Mouse (Mus musculus): ENCODE measurements around the gene Tcn2. TPM values are rescaled to one million over a fixed set of nuclear protein-coding genes. Genes with fewer than 3 reads are reported as not detected.
"Not testable (repeated sequence)": the region's sequence is repeated elsewhere in the genome, so short reads cannot be mapped to it uniquely, and the experiment has no call there.

The Tcn2 gene
- polyA plus RNA-seq, 1 experiment from 2014 or later: 14.8 TPM

DNA sequence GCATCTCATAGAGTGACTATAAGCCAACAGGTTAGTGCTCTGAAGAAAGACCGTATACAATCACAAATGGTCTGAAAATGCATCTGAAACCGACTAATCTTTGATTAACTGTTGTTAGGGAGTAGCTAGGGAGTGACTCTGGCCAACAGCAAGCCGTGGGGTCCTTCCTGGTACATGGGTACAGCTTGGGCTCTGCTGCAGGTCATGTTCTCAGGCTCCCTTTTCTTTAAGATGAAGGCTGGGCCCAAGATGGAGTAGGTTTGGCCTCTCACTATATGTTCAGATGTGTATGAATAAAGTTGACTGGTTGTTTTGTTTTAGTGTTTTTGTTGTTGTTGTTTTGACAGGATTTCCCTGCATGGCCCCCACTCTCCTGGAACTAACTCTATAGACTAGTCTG is 29.8 kb upstream of the Tcn2 start:
- Histone ChIP-seq H3K9ac (no peak overlapping the region), H3K36me3 (peaks cover 3% of the 10 kb centered on the region), H3K27me3 (peaks cover 3% of the 10 kb centered on the region; the same call in 1 of the 2 replicates), H3K4me2 (no peak overlapping the region), H3K9me3 (replicated peaks) (no peaks in the 10 kb centered on the region), H3K4me1 (replicated peaks) (peaks cover 33% of the 10 kb centered on the region), H3K27ac (no peak overlapping the region), H3K4me3 (replicated peaks) (no peak overlapping the region)
- 46% methylated on average over 3 of the region's 3 CpGs for WGBS (ENCODE audit: insufficient replicate concordance)
- DNase-seq: no peak
- no peak for ATAC-seq (ENCODE audit: low read depth)

DNA sequence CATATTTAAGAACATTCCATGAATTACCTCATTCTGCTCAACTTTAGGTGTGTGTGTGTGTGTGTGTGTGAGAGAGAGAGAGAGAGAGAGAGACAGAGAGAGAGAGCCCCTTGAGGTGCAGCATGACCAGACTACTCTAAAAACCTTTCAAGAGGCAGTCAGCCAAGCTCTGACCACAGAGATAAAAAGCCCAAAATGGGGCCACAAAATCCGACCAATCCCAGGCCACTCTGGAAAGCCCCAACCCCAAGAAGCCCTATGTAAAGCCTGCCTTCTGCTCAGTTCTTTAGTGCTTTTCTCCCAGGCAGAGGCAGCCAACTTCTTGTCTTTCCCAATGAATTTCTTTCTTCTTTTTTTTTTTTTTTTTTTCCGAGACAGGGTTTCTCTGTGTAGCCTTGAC is 28.9 kb upstream of the Tcn2 start:
- H3K27me3 ChIP-seq: peaks cover 3% of the 10 kb centered on the region; the same call in 1 of the 2 replicates
- H3K4me3 ChIP-seq (replicated peaks): no peak overlapping the region
- ATAC-seq (ENCODE audit: low read depth): no peak
- peaks cover 25% of the 10 kb centered on the region for H3K4me1 ChIP-seq (replicated peaks)
- H3K4me2 ChIP-seq: no peak overlapping the region
- no peaks in the 10 kb centered on the region for H3K36me3 ChIP-seq
- DNase-seq: no peak
- 23% methylated on average over 2 of the region's 2 CpGs for WGBS (ENCODE audit: insufficient replicate concordance)
- H3K9ac ChIP-seq: no peak overlapping the region
- no peaks in the 10 kb centered on the region for H3K9me3 ChIP-seq (replicated peaks)
- no peak overlapping the region for H3K27ac ChIP-seq

DNA sequence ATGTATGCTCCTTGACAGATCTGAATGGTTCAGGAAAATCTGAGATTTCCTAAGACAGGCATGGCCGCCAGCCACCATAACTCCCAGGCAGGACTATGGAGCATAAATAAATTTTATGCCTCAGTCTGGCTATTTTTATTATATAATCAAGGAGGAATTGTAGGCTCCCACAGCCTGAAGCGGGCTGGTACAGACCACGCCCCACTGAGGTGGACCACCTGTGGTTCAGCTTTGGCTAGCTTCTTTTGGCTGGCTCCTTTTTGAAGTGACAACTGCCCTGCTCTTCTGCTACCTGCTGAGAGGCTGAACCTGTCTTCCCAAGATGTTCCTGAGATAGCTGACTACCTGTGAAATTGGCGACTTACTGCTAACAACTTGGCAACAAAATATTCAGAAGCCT is 23.4 kb upstream of the Tcn2 start:
- not testable (repeated sequence) for H3K9me3 ChIP-seq (replicated peaks); H3K27me3 ChIP-seq; H3K4me1 ChIP-seq (replicated peaks); H3K27ac ChIP-seq; H3K4me2 ChIP-seq; DNase-seq; H3K4me3 ChIP-seq (replicated peaks); H3K9ac ChIP-seq; ATAC-seq (ENCODE audit: low read depth); H3K36me3 ChIP-seq
- 66% methylated on average over 4 of the region's 4 CpGs for WGBS (ENCODE audit: insufficient replicate concordance)

DNA sequence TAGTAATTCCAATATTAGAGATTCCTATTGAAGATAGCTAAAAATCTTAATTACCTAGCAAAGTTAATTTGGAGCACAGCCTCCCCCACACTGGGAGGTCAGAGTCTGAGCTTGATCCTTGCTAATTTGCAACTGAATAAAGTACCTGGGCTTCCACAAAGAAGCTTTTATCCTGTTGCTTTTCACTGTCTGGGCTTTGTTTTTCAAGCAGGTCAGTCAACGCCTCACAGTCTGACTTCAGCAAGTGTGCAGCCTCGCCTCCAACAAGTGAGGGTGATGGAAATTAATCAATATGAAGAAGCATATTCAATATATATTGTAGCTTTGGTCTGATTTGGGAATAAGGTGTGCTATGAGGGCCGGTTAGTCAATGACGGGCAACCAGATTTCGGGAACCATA is 22.9 kb upstream of the Tcn2 start:
- not testable (repeated sequence) for H3K4me3 ChIP-seq (replicated peaks); H3K9ac ChIP-seq; DNase-seq; H3K27me3 ChIP-seq; H3K4me1 ChIP-seq (replicated peaks); H3K36me3 ChIP-seq; H3K27ac ChIP-seq; H3K4me2 ChIP-seq; ATAC-seq (ENCODE audit: low read depth); H3K9me3 ChIP-seq (replicated peaks)
- WGBS (ENCODE audit: insufficient replicate concordance): 71% methylated on average over 5 of the region's 5 CpGs

DNA sequence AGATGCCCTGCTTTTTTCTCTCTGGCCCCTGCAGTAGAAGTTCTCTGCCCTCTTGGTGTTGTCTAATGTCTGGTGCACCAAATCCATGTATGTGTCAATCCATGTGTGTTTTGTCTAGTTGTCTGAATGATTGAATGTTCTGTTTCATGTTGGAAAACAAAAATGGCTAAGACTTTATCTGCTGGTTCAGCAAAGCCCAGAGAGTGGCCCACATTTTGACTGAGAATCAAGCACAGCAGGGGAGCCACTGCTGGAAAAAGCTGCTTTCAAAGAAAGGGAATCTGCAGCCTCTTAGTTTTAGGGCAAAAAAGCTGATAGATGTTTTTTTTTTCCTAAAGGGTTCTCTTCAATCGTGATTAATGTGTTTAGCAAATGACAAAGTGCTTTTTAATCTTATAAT is 14.4 kb upstream of the Tcn2 start:
- no peaks in the 10 kb centered on the region for H3K4me1 ChIP-seq (replicated peaks)
- H3K9ac ChIP-seq: no peak overlapping the region
- no peak overlapping the region for H3K4me2 ChIP-seq
- H3K9me3 ChIP-seq (replicated peaks): no peaks in the 10 kb centered on the region
- no peak overlapping the region for H3K4me3 ChIP-seq (replicated peaks)
- DNase-seq (no peak), ATAC-seq (ENCODE audit: low read depth) (no peak)
- 9% methylated on average over 1 of the region's 1 CpGs for WGBS (ENCODE audit: insufficient replicate concordance)
- H3K27ac ChIP-seq: no peak overlapping the region
- no peaks in the 10 kb centered on the region for H3K36me3 ChIP-seq
- H3K27me3 ChIP-seq: peaks cover 15% of the 10 kb centered on the region

DNA sequence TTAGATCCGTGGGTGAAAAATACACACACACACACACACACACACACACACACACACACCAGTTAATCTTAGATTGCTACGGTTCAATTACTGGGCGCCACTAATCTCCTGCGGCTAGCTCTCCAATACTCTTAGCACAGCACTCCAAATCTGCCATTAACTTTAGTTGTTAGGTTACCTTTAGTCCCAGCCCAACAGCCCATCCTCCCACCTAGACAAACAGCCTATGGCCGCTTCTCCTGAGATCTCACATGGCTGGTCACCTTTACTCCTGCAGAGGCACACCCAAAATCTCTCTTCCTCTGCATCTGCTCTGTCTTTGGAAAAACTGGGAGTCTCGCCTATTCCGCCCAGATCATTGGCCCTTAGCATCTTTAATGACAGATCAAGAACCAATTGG is 9.4 kb upstream of the Tcn2 start:
- H3K4me1 ChIP-seq (replicated peaks): no peaks in the 10 kb centered on the region
- ATAC-seq (ENCODE audit: low read depth) (no peak), DNase-seq (no peak)
- H3K27me3 ChIP-seq: peaks cover 18% of the 10 kb centered on the region
- no peaks in the 10 kb centered on the region for H3K36me3 ChIP-seq
- H3K9me3 ChIP-seq (replicated peaks): no peaks in the 10 kb centered on the region
- H3K4me2 ChIP-seq: no peak overlapping the region
- WGBS (ENCODE audit: insufficient replicate concordance): 71% methylated on average over 7 of the region's 7 CpGs
- no peak overlapping the region for H3K4me3 ChIP-seq (replicated peaks)
- H3K9ac ChIP-seq: no peak overlapping the region
- no peak overlapping the region for H3K27ac ChIP-seq

DNA sequence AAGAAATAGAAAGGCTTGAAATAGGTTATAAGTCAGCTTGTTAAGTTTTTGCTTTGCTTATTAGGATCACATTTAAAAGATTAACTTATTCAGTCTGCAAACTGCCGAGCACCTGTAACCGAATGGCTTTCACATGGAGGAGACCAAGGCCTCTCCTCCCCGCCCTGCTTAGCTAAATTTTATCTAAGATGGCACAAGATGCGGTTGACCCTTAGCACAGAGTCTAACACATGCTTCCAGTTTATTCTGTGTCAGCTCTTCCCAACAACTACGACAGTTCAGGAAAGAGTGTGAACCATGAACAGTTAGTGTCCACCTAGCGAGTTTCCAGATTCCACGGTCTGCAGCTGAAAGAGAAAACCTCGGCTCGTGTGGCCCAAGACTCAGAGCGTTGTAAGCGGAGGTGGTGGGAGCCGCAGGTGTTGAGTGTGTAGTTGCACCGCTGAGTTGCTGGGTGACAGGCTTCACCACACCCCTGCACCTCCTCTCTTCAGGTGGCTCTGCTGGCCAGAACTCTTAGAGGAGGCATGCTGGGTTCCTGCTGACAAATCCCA is 5.4 kb upstream of the Tcn2 start:
- H3K27me3 ChIP-seq: 0 out of 2 replicates have a peak, but pooled peaks cover 5% of the 10 kb centered on the region
- H3K4me1 ChIP-seq (replicated peaks): 0 out of 2 replicates have a peak, but pooled peaks cover 3% of the 10 kb centered on the region
- H3K4me3 ChIP-seq (replicated peaks): no peak overlapping the region
- H3K27ac ChIP-seq: no peak overlapping the region
- H3K9me3 ChIP-seq (replicated peaks): no peaks in the 10 kb centered on the region
- WGBS (ENCODE audit: insufficient replicate concordance): 68% methylated on average over 13 of the region's 13 CpGs
- H3K4me2 ChIP-seq: no peak overlapping the region
- H3K9ac ChIP-seq: no peak overlapping the region
- DNase-seq: no peak
- ATAC-seq (ENCODE audit: low read depth): no peak
- no peaks in the 10 kb centered on the region for H3K36me3 ChIP-seq

DNA sequence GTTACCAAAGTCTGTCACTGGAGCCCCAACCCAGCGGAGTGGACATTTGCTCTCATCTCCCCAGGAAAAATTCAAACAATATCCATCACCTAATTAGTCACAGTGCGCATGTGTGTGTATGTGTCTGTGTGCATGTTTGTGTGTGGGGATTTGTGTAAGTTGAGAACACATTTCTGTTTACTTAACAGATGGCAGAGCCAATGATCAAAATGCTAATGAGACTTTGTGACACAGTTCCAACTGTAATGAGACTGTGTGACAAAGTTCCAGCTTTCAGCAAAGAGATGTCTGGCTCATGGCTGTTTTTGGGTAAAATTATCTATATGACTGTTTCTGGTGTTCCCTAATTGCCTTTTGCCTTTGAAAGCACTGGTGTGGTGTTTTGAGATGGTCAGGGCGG is 4.4 kb upstream of the Tcn2 start:
- H3K4me1 ChIP-seq (replicated peaks): peaks cover 14% of the 10 kb centered on the region
- H3K4me2 ChIP-seq: no peak overlapping the region
- ATAC-seq (ENCODE audit: low read depth): no peak
- no peak overlapping the region for H3K27ac ChIP-seq
- 75% methylated on average over 3 of the region's 3 CpGs for WGBS (ENCODE audit: insufficient replicate concordance)
- DNase-seq: no peak
- no peaks in the 10 kb centered on the region for H3K9me3 ChIP-seq (replicated peaks)
- no peak overlapping the region for H3K9ac ChIP-seq
- H3K36me3 ChIP-seq: no peaks in the 10 kb centered on the region
- H3K27me3 ChIP-seq: 0 out of 2 replicates have a peak, but pooled peaks cover 5% of the 10 kb centered on the region
- no peak overlapping the region for H3K4me3 ChIP-seq (replicated peaks)

DNA sequence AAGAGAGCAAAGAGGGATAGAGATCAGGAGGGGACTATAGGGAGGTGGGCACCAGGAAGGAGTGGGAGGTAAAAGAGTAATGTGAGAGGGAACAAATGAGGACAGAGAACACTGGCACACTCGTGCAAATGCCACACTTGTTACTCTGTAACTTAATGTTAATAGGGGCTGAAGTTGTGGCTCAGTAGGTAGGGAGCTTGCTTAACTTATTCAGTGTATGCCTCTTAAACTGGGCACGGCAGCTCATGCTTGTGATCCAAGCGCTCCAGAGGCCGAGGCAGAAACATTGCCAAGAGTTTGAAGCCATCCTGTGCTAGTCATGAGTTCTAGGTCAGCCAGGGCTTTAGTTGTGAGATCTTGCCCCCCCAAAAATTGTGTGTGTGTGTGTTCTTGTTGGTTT is 3.2 kb upstream of the Tcn2 start:
- ATAC-seq (ENCODE audit: low read depth): no peak
- Histone ChIP-seq H3K4me2 (no peak overlapping the region), H3K27ac (no peak overlapping the region), H3K9me3 (replicated peaks) (no peaks in the 10 kb centered on the region), H3K36me3 (no peaks in the 10 kb centered on the region), H3K9ac (no peak overlapping the region), H3K4me1 (replicated peaks) (peaks cover 21% of the 10 kb centered on the region), H3K4me3 (replicated peaks) (no peak overlapping the region), H3K27me3 (0 out of 2 replicates have a peak, but pooled peaks cover 5% of the 10 kb centered on the region)
- 63% methylated on average over 4 of the region's 4 CpGs for WGBS (ENCODE audit: insufficient replicate concordance)
- DNase-seq: no peak

DNA sequence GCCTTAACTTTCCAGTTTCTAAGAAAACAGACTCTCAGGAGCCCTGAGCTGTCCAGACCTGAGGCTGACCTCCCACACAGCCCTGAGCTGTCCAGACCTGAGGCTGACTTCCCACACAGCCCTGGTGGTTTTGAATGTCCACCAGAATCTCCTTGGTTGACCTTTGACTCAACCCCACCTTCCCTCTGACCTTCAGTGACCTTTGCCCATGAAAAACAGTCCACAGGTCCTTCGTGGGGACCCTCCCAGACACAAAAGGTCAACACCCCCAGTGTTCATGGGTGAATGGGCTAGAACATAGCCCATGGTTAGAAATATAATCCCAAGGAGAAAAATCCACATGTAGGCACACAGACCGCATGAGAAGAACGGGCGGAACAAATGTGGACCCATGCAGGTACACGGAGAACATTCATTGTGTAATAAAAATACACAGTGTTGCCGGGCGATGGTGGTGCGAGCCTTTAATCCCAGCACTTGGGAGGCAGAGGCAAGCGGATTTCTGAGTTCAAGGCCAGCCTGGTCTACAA is 1.9 kb upstream of the Tcn2 start:
- peaks cover 22% of the 10 kb centered on the region for H3K4me1 ChIP-seq (replicated peaks)
- no peak overlapping the region for H3K4me3 ChIP-seq (replicated peaks)
- 69% methylated on average over 9 of the region's 9 CpGs for WGBS (ENCODE audit: insufficient replicate concordance)
- DNase-seq (no peak), ATAC-seq (ENCODE audit: low read depth) (no peak)
- H3K36me3 ChIP-seq: no peaks in the 10 kb centered on the region
- H3K9ac ChIP-seq: no peak overlapping the region
- no peak overlapping the region for H3K27ac ChIP-seq
- H3K27me3 ChIP-seq: 0 out of 2 replicates have a peak, but pooled peaks cover 5% of the 10 kb centered on the region
- H3K9me3 ChIP-seq (replicated peaks): no peaks in the 10 kb centered on the region
- H3K4me2 ChIP-seq: no peak overlapping the region

DNA sequence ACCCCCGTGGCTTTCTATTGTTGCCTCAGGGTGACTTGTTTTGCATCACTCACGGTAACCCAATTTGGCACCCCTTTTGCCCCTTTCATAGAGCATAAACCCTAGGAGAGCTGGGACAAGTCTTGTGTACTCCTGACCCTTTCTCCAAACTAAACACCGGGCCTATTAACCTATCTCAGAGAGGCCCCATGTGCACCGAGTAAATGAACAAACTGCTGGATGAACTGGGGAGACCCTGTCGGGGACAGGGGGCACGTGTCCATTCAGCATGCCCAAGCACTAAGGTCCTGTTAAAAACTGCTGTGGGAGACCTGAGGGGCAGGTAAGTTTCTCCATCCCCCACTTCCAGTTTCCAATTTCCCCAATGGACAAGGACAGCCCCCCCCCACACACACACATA is 1.0 kb downstream of the Tcn2 start:
- Histone ChIP-seq H3K9me3 (replicated peaks) (no peaks in the 10 kb centered on the region), H3K4me1 (replicated peaks) (peaks cover 22% of the 10 kb centered on the region), H3K4me3 (replicated peaks) (peak overlapping the region; percentile 55), H3K27ac (no peak overlapping the region), H3K36me3 (no peaks in the 10 kb centered on the region), H3K9ac (peak overlapping the region; percentile 53; the same call in 1 of the 2 replicates), H3K27me3 (no peaks in the 10 kb centered on the region), H3K4me2 (peak overlapping the region; percentile 66)
- 32% methylated on average over 6 of the region's 6 CpGs for WGBS (ENCODE audit: insufficient replicate concordance)
- no peak for DNase-seq
- ATAC-seq (ENCODE audit: low read depth): no peak

DNA sequence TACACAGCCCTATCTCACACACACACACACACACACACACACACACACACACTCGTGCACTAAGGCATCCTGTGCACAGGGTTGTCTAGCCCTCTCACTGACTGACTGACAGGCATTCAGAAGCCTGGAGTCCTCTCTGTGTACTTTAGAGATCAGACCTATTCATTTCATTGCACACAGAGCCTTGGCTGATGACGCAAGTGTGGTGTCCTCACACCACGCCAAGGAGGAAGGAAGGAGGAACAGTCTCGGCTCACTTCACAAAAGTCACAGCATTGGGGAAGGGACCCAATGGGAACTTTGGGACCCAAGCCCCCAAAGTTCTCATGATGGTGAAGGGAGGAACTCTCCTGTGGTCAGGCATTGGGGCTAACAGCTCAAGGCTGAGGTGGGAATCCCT is 1.9 kb downstream of the Tcn2 start:
- H3K9me3 ChIP-seq (replicated peaks): no peaks in the 10 kb centered on the region
- H3K27ac ChIP-seq: no peak overlapping the region
- no peaks in the 10 kb centered on the region for H3K27me3 ChIP-seq
- DNase-seq (no peak), ATAC-seq (ENCODE audit: low read depth) (no peak)
- H3K36me3 ChIP-seq: 0 out of 2 replicates have a peak, but pooled peaks cover 1% of the 10 kb centered on the region
- no peak overlapping the region for H3K9ac ChIP-seq
- peaks cover 22% of the 10 kb centered on the region for H3K4me1 ChIP-seq (replicated peaks)
- H3K4me2 ChIP-seq: 0 out of 2 replicates have a peak overlapping the region, but pooled peaks have one; percentile 66
- WGBS (ENCODE audit: insufficient replicate concordance): 21% methylated on average over 4 of the region's 4 CpGs
- H3K4me3 ChIP-seq (replicated peaks): no peak overlapping the region
